Mouse (Mus musculus) erythroblast, adult 5-6 weeks (primary cell): ENCODE data around the gene Gab2. TPM values are rescaled to one million over a fixed set of nuclear protein-coding genes. Genes with fewer than 3 reads are reported as not detected.

Experiments
- ATAC-seq: replicated peaks from 2 replicates; pipeline ENCODE4 v1.8.0; 2016; ENCODE audit warnings: moderate number of reproducible peaks, mild to moderate bottlenecking, moderate TSS enrichment, inconsistent platforms; ENCODE audit not compliant: poor library complexity, low FRiP score, severe bottlenecking
- total RNA-seq, 2 experiments: library from RNA; stranded (forward) in 1 of 2; stranded (reverse) in 1 of 2; fragments of 150-400 nt in 1 of 2; fragments of 200-764, 138-1000 nt in 1 of 2; gene quantifications; 2 replicates each; pipeline versions ENCODE4 v1.2.3 to v1.2.4; 2015 to 2017; ENCODE audit warnings: low replicate concordance in 2 of 2

The Gab2 gene
- total RNA-seq (2015; ENCODE audit: low replicate concordance) (2.9 and 3.3 TPM in 2 replicates), total RNA-seq (2017; ENCODE audit: low replicate concordance) (2.9 and 4.9 TPM in 2 replicates)

GRCm38 (mm10) chr7:97081242-97081958, at the start of gene Gab2:
Gene Gab2, plus strand, starts transcription at chr7:97081586.
- ATAC-seq: peak; percentile 38; the same call in 1 of the 2 replicates

- ATAC-seq: no peak
These were observed 49.0 kb upstream of the Gab2 start for GRCm38 (mm10) chr7:97032412-97032811.

- ATAC-seq: no peak
These were observed 41.7 kb upstream of the Gab2 start for GRCm38 (mm10) chr7:97039641-97040040.

GRCm38 (mm10) chr7:97041868-97042449, 39.4 kb upstream of the Gab2 start:
- no peak for ATAC-seq

- ATAC-seq: no peak
These were observed 38.4 kb upstream of the Gab2 start for GRCm38 (mm10) chr7:97042981-97043380.

- no peak for ATAC-seq
These were observed 20.4 kb upstream of the Gab2 start for GRCm38 (mm10) chr7:97060966-97061365.

GRCm38 (mm10) chr7:97071512-97071911, 9.9 kb upstream of the Gab2 start:
- ATAC-seq: no peak

- no peak for ATAC-seq
These were observed 9.3 kb upstream of the Gab2 start for GRCm38 (mm10) chr7:97072061-97072460.

GRCm38 (mm10) chr7:97074974-97075373, 6.4 kb upstream of the Gab2 start:
- no peak for ATAC-seq

- ATAC-seq: no peak
These were observed 4.4 kb upstream of the Gab2 start for GRCm38 (mm10) chr7:97076977-97077376.

GRCm38 (mm10) chr7:97078685-97079084, 2.7 kb upstream of the Gab2 start:
- ATAC-seq: no peak

- ATAC-seq: no peak
These were observed 2.2 kb upstream of the Gab2 start for GRCm38 (mm10) chr7:97079145-97079544.

- ATAC-seq: no peak
These were observed 1.6 kb upstream of the Gab2 start for GRCm38 (mm10) chr7:97079651-97080365.

GRCm38 (mm10) chr7:97080621-97081241, 655 bp upstream of the Gab2 start:
- no peak for ATAC-seq

GRCm38 (mm10) chr7:97081959-97082218, 503 bp downstream of the Gab2 start:
- ATAC-seq: no peak

GRCm38 (mm10) chr7:97082219-97083101, 1.1 kb downstream of the Gab2 start:
- ATAC-seq: no peak

- no peak for ATAC-seq
These were observed 2.2 kb downstream of the Gab2 start for GRCm38 (mm10) chr7:97083579-97083978.

- ATAC-seq: no peak
These were observed 2.8 kb downstream of the Gab2 start for GRCm38 (mm10) chr7:97084181-97084580.

- 0 out of 2 replicates have a peak, but pooled peaks have one; percentile 42 for ATAC-seq
These were observed 3.9 kb downstream of the Gab2 start for GRCm38 (mm10) chr7:97085291-97085690.

GRCm38 (mm10) chr7:97094241-97094640, 12.9 kb downstream of the Gab2 start:
- ATAC-seq: no peak
